Mouse (Mus musculus) forebrain, embryonic 16.5 days (tissue): ENCODE results near the gene Il2rg. TPM values are rescaled to one million over a fixed set of nuclear protein-coding genes. Genes with fewer than 3 reads are reported as not detected.
A peak's percentile ranks its signal among the peaks of the same experiment; 100 is the strongest.

Experiments used
- ATAC-seq: fragments of 200-750 bp; cut with Nextera tagmentation; 2 replicates; pipeline ENCODE4 v1.8.0; 2017; ENCODE audit warnings: mild to moderate bottlenecking, moderate library complexity
- H3K27ac ChIP-seq: fragments of 300-500 bp; sonication (generic); 2 replicates; pipeline ENCODE4 v1.5.1; 2014; ENCODE audit warnings: low read length, control low read depth
- H3K27me3 ChIP-seq: fragments of 300-500 bp; sonication (generic); replicated peaks from 2 replicates; pipeline ENCODE4 v1.6.1; 2014; ENCODE audit warnings: low read length; ENCODE audit not compliant: control insufficient read depth, insufficient read depth
- H3K36me3 ChIP-seq: fragments of 300-500 bp; sonication (generic); 2 replicates; pipeline ENCODE4 v1.6.1; 2014; ENCODE audit not compliant: control insufficient read depth, insufficient read depth
- H3K4me1 ChIP-seq: fragments of 300-500 bp; sonication (generic); replicated peaks from 2 replicates; pipeline ENCODE4 v1.6.1; 2014; ENCODE audit warnings: low read length; ENCODE audit not compliant: control insufficient read depth, insufficient read depth
- H3K4me2 ChIP-seq: fragments of 300-500 bp; sonication (generic); 2 replicates; pipeline ENCODE4 v1.6.1; 2014; ENCODE audit warnings: mild to moderate bottlenecking, low read length, control low read depth
- H3K4me3 ChIP-seq: fragments of 300-500 bp; sonication (generic); replicated peaks from 2 replicates; pipeline ENCODE4 v1.5.1; 2014; ENCODE audit warnings: mild to moderate bottlenecking, low read length, control low read depth
- H3K9ac ChIP-seq: fragments of 300-500 bp; sonication (generic); replicated peaks from 2 replicates; pipeline ENCODE4 v1.6.1; 2014; ENCODE audit warnings: low read depth, low read length, control low read depth
- H3K9me3 ChIP-seq: fragments of 300-500 bp; sonication (generic); 2 replicates; pipeline ENCODE4 v1.6.1; 2016; ENCODE audit warnings: low read length; ENCODE audit not compliant: control insufficient read depth
- WGBS: fragments of 180-500 bp; shearing (Covaris S2); extraction: QIAGEN DNeasy Blood & Tissue Kit; methylation state at CpG from one replicate; pipeline ENCODE4 v1.1.7; 2014; 5-methylcytosine and 5-hydroxymethylcytosine counted together
- polyA plus RNA-seq: library from polyadenylated mRNA; unstranded; fragments of >200 nt; fragmentation: Nextera tagmentation; extraction: Ambion mirVana; gene quantifications from 2 replicates; pipeline ENCODE4 v1.2.1, GENCODE M21; 2015

The Il2rg gene
- 4.4 and 6.2 TPM in 2 replicates for polyA plus RNA-seq

GRCm38 (mm10) chrX:101268025-101268754 is at the start of gene Il2rg:
Gene Il2rg (minus strand): TSS chrX:101268255.
- Histone ChIP-seq H3K4me1 (no peaks in the 10 kb centered on the region), H3K36me3 (no peaks in the 10 kb centered on the region), H3K4me3 (no peak within 1 kb of the TSS), H3K9me3 (no peaks in the 10 kb centered on the region), H3K9ac (no peak within 1 kb of the TSS), H3K27me3 (no peaks in the 10 kb centered on the region), H3K4me2 (no peak within 1 kb of the TSS), H3K27ac (no peak within 1 kb of the TSS)
- 82% methylated on average over 5 of the region's 5 CpGs for WGBS
- no peak for ATAC-seq

GRCm38 (mm10) chrX:101313625-101314359 is 45.7 kb upstream of the Il2rg start:
- no peak overlapping the region for H3K27ac ChIP-seq
- peak; percentile 85 for ATAC-seq
- no peak overlapping the region for H3K4me2 ChIP-seq
- H3K9ac ChIP-seq, result no peak overlapping the region
- H3K27me3 ChIP-seq, result no peaks in the 10 kb centered on the region
- H3K4me1 ChIP-seq, result no peaks in the 10 kb centered on the region; the same call in 1 of the 2 replicates
- no peak overlapping the region for H3K4me3 ChIP-seq
- H3K9me3 ChIP-seq, result no peaks in the 10 kb centered on the region
- peaks cover 2% of the 10 kb centered on the region for H3K36me3 ChIP-seq
- 20% methylated on average over 6 of the region's 6 CpGs for WGBS

GRCm38 (mm10) chrX:101309299-101309698 is 41.2 kb upstream of the Il2rg start:
- H3K27ac ChIP-seq, result no peak overlapping the region
- H3K36me3 ChIP-seq, result no peaks in the 10 kb centered on the region; the same call in none of the 2 replicates
- 92% methylated on average over 5 of the region's 5 CpGs for whole genome bisulfite sequencing

GRCm38 (mm10) chrX:101304646-101305045 is 36.6 kb upstream of the Il2rg start:
- Histone ChIP-seq H3K9ac (no peak overlapping the region), H3K4me3 (no peak overlapping the region), H3K36me3 (no peaks in the 10 kb centered on the region; the same call in none of the 2 replicates), H3K4me1 (peaks cover 28% of the 10 kb centered on the region), H3K4me2 (no peak overlapping the region), H3K9me3 (no peaks in the 10 kb centered on the region), H3K27me3 (no peaks in the 10 kb centered on the region), H3K27ac (no peak overlapping the region)
- no peak for ATAC-seq
- 41% methylated on average over 2 of the region's 2 CpGs for WGBS

More at GRCm38 (mm10) chrX:101309299-101309698, 41.2 kb upstream of the Il2rg start:
- Histone ChIP-seq H3K4me1 (no peaks in the 10 kb centered on the region; the same call in 1 of the 2 replicates), H3K4me2 (no peak overlapping the region), H3K9me3 (no peaks in the 10 kb centered on the region), H3K27me3 (no peaks in the 10 kb centered on the region), H3K9ac (no peak overlapping the region), H3K4me3 (no peak overlapping the region)
- ATAC-seq, result no peak

- H3K4me1 ChIP-seq, result peaks cover 31% of the 10 kb centered on the region
- H3K36me3 ChIP-seq, result no peaks in the 10 kb centered on the region
- peak overlapping the region; percentile 65 for H3K4me3 ChIP-seq
- no peak overlapping the region for H3K27ac ChIP-seq
- H3K4me2 ChIP-seq, result peak overlapping the region; percentile 54
- 54% methylated on average over 9 of the region's 9 CpGs for WGBS
- H3K27me3 ChIP-seq, result no peaks in the 10 kb centered on the region
- H3K9ac ChIP-seq, result 0 out of 2 replicates have a peak overlapping the region, but pooled peaks have one; percentile 41
- no peak for ATAC-seq
- H3K9me3 ChIP-seq, result no peaks in the 10 kb centered on the region
These were observed 33.6 kb upstream of the Il2rg start for GRCm38 (mm10) chrX:101301654-101302053.

GRCm38 (mm10) chrX:101300427-101301030 is 32.5 kb upstream of the Il2rg start:
- no peaks in the 10 kb centered on the region for H3K27me3 ChIP-seq
- peak; percentile 34 for ATAC-seq

GRCm38 (mm10) chrX:101299473-101300426 is 31.7 kb upstream of the Il2rg start:
- WGBS, result 26% methylated on average over 8 of the region's 13 CpGs
- Histone ChIP-seq H3K36me3 (no peaks in the 10 kb centered on the region), H3K4me2 (peak overlapping the region; percentile 54), H3K4me3 (peak overlapping the region; percentile 65), H3K9ac (peak overlapping the region; percentile 71), H3K9me3 (no peaks in the 10 kb centered on the region), H3K4me1 (peaks cover 31% of the 10 kb centered on the region), H3K27ac (peak overlapping the region; percentile 89), H3K27me3 (no peaks in the 10 kb centered on the region)
- peak; percentile 74 for ATAC-seq

More at GRCm38 (mm10) chrX:101300427-101301030, 32.5 kb upstream of the Il2rg start:
- peak overlapping the region; percentile 65 for H3K4me3 ChIP-seq
- H3K4me2 ChIP-seq, result peak overlapping the region; percentile 54
- no peaks in the 10 kb centered on the region for H3K9me3 ChIP-seq
- 27% methylated on average over 12 of the region's 13 CpGs for WGBS
- peaks cover 31% of the 10 kb centered on the region for H3K4me1 ChIP-seq
- no peaks in the 10 kb centered on the region for H3K36me3 ChIP-seq
- H3K27ac ChIP-seq, result peak overlapping the region; percentile 89
- H3K9ac ChIP-seq, result peak overlapping the region; percentile 71

- Histone ChIP-seq H3K9me3 (no peaks in the 10 kb centered on the region), H3K36me3 (no peaks in the 10 kb centered on the region), H3K27me3 (no peaks in the 10 kb centered on the region), H3K9ac (peak within 1 kb of the TSS; percentile 71), H3K4me3 (peak within 1 kb of the TSS; percentile 65), H3K4me1 (peaks cover 30% of the 10 kb centered on the region), H3K4me2 (peak within 1 kb of the TSS; percentile 54), H3K27ac (peak within 1 kb of the TSS; percentile 89)
- ATAC-seq, result peak; percentile 13; the same call in 1 of the 2 replicates
- WGBS, result 34% methylated on average over 21 of the region's 24 CpGs
These were observed 31.0 kb upstream of the Il2rg start, which contains the start of gene Nlgn3 for GRCm38 (mm10) chrX:101299055-101299454. Gene Nlgn3 (plus strand): TSS chrX:101299168.
